Mouse (Mus musculus): ENCODE measurements around the gene Nkapl. TPM values are rescaled to one million over a fixed set of nuclear protein-coding genes. Genes with fewer than 3 reads are reported as not detected.

Gene Nkapl
- polyA plus RNA-seq, 1 experiment from 2014 or later, result 2.8 TPM

- WGBS, result 77% methylated on average over 16 of the region's 16 CpGs
- Histone ChIP-seq H3K4me2 (replicated peaks; ENCODE audit: low read depth, low read length) (no peak overlapping the region), H3K4me1 (ENCODE audit: control insufficient read depth, insufficient read depth, low read length) (peaks cover 3% of the 10 kb centered on the region; the same call in 1 of the 2 replicates), H3K9ac (replicated peaks; ENCODE audit: low read depth, low read length) (no peak overlapping the region), H3K4me3 (ENCODE audit: low read depth, low read length) (no peak overlapping the region), H3K9me3 (ENCODE audit: control insufficient read depth, low read depth, low read length) (no peaks in the 10 kb centered on the region), H3K27me3 (ENCODE audit: control insufficient read depth, insufficient read depth, low read length) (no peaks in the 10 kb centered on the region), H3K36me3 (ENCODE audit: control insufficient read depth, insufficient read depth, low read length) (peaks cover 41% of the 10 kb centered on the region), H3K27ac (ENCODE audit: low read length) (no peak overlapping the region)
- ATAC-seq (ENCODE audit: insufficient number of reproducible peaks, insufficient read depth, low FRiP score, low read depth), result no peak; the same call in 1 of the 2 replicates
Observed at GRCm38 (mm10) chr13:21447856-21448614, 20.3 kb downstream of the Nkapl start.

DNA sequence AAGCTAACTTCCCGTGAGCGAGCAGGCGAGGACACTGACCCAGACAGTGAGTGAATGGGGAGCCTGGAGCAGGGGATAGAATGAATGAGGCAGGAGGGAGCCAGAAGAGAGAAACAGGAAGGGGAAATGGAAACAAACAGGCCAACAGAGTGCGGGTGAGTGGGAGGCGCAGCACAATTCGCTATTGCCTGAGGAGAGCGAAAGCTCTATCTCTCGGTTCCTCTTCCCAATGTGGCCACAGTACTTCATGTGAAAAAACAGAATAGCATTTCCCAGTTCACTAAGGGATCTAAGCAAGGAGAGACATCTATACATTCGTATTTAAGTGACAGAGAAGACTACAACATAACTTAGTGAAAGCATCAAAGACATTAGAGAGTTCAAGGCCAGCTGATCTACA, 21.5 kb downstream of the Nkapl start:
- WGBS, result 89% methylated on average over 9 of the region's 9 CpGs

DNA sequence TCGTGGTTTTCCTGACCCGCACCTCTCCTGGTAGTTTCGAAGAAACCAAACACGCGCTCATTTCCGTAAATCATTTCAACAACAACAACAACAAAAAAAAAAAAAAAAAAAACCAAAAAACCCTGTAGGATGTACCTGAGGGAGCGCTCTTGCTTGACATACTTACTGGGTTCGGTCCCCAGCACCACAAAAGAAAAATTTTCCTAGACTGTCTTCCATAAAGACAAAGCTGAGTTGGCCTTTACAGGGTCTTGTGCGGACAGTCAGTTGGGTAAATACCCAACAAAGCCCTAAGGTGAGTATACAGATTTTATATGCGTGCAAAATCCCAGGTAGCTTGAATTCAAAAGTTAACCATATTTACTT, 27.1 kb downstream of the Nkapl start:
- no peak for ATAC-seq (ENCODE audit: insufficient number of reproducible peaks, insufficient read depth, low FRiP score, low read depth)
- peak overlapping the region; percentile 52; the same call in 1 of the 2 replicates for H3K9ac ChIP-seq (replicated peaks; ENCODE audit: low read depth, low read length)
- peak overlapping the region; percentile 86 for H3K4me2 ChIP-seq (replicated peaks; ENCODE audit: low read depth, low read length)
- H3K4me1 ChIP-seq (ENCODE audit: control insufficient read depth, insufficient read depth, low read length), result 0 out of 2 replicates have a peak, but pooled peaks cover 3% of the 10 kb centered on the region
- H3K27me3 ChIP-seq (ENCODE audit: control insufficient read depth, insufficient read depth, low read length), result no peaks in the 10 kb centered on the region
- H3K27ac ChIP-seq (ENCODE audit: low read length), result peak overlapping the region; percentile 78; the same call in 1 of the 2 replicates
- H3K4me3 ChIP-seq (ENCODE audit: low read depth, low read length), result peak overlapping the region; percentile 51
- H3K36me3 ChIP-seq (ENCODE audit: control insufficient read depth, insufficient read depth, low read length), result peaks cover 27% of the 10 kb centered on the region
- 17% methylated on average over 10 of the region's 10 CpGs for WGBS
- H3K9me3 ChIP-seq (ENCODE audit: control insufficient read depth, low read depth, low read length), result no peaks in the 10 kb centered on the region

More for the DNA sequence above, 21.5 kb downstream of the Nkapl start:
- Histone ChIP-seq H3K27ac (ENCODE audit: low read length) (no peak overlapping the region), H3K4me3 (ENCODE audit: low read depth, low read length) (no peak overlapping the region), H3K27me3 (ENCODE audit: control insufficient read depth, insufficient read depth, low read length) (no peaks in the 10 kb centered on the region), H3K4me1 (ENCODE audit: control insufficient read depth, insufficient read depth, low read length) (no peaks in the 10 kb centered on the region), H3K9ac (replicated peaks; ENCODE audit: low read depth, low read length) (no peak overlapping the region), H3K4me2 (replicated peaks; ENCODE audit: low read depth, low read length) (no peak overlapping the region), H3K9me3 (ENCODE audit: control insufficient read depth, low read depth, low read length) (no peaks in the 10 kb centered on the region), H3K36me3 (ENCODE audit: control insufficient read depth, insufficient read depth, low read length) (peaks cover 41% of the 10 kb centered on the region)
- no peak for ATAC-seq (ENCODE audit: insufficient number of reproducible peaks, insufficient read depth, low FRiP score, low read depth)

DNA sequence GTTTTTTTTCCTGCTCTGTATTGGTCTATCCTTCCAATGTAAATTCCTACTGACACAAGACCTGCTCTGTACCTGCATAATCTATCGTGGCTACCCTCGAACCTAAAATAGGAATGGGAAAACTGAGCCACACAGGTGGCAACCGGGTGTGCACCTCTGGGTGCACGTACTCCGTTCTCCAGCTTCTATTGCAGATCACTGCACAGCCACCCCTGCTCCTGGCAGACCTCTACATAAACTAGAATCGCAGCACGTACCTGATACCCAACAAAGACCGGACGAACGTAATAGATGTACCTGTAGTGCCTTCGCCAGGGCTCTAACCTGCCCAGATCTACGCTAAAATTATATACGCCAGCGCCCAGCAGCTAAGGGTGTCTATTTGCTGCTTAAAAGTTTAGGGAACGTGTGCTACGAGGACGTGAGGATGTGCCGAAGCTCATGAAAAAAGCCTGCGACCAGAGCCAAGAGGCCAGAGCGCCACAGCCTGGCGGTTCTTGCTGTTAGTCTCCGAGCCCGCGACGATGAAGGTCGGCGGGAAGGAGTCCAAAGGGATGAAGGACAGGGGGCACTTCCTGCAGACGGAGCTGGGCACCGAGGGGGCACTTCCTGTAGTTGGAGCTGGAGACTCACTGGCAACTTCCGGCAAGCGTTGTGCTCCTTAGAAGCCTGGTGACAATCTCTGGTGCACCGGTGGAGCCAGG, 27.7 kb downstream of the Nkapl start, which contains the start of gene Pgbd1:
Gene Pgbd1 (minus strand): TSS at position 556 of the 704 bp plus-strand sequence.
- ATAC-seq (ENCODE audit: insufficient number of reproducible peaks, insufficient read depth, low FRiP score, low read depth), result peak; percentile 89
- no peaks in the 10 kb centered on the region for H3K9me3 ChIP-seq (ENCODE audit: control insufficient read depth, low read depth, low read length)

GRCm38 (mm10) chr13:21435476-21435875, 32.8 kb downstream of the Nkapl start:
- no peaks in the 10 kb centered on the region for H3K27me3 ChIP-seq (ENCODE audit: control insufficient read depth, insufficient read depth, low read length)
- H3K4me1 ChIP-seq (ENCODE audit: control insufficient read depth, insufficient read depth, low read length), result 0 out of 2 replicates have a peak, but pooled peaks cover 3% of the 10 kb centered on the region
- H3K4me2 ChIP-seq (replicated peaks; ENCODE audit: low read depth, low read length), result no peak overlapping the region
- H3K4me3 ChIP-seq (ENCODE audit: low read depth, low read length), result no peak overlapping the region
- H3K27ac ChIP-seq (ENCODE audit: low read length), result no peak overlapping the region
- no peak overlapping the region for H3K9ac ChIP-seq (replicated peaks; ENCODE audit: low read depth, low read length)
- no peak for ATAC-seq (ENCODE audit: insufficient number of reproducible peaks, insufficient read depth, low FRiP score, low read depth)
- 89% methylated on average over 4 of the region's 4 CpGs for WGBS
- H3K9me3 ChIP-seq (ENCODE audit: control insufficient read depth, low read depth, low read length), result no peaks in the 10 kb centered on the region
- H3K36me3 ChIP-seq (ENCODE audit: control insufficient read depth, insufficient read depth, low read length), result no peaks in the 10 kb centered on the region

More for the DNA sequence above, 27.7 kb downstream of the Nkapl start, which contains the start of gene Pgbd1:
- peak within 1 kb of the TSS; percentile 52 for H3K9ac ChIP-seq (replicated peaks; ENCODE audit: low read depth, low read length)
- under 1% methylated on average over 32 of the region's 32 CpGs for WGBS
- H3K36me3 ChIP-seq (ENCODE audit: control insufficient read depth, insufficient read depth, low read length), result peaks cover 22% of the 10 kb centered on the region
- peak within 1 kb of the TSS; percentile 78 for H3K27ac ChIP-seq (ENCODE audit: low read length)
- H3K27me3 ChIP-seq (ENCODE audit: control insufficient read depth, insufficient read depth, low read length), result no peaks in the 10 kb centered on the region
- H3K4me1 ChIP-seq (ENCODE audit: control insufficient read depth, insufficient read depth, low read length), result 0 out of 2 replicates have a peak, but pooled peaks cover 3% of the 10 kb centered on the region
- H3K4me3 ChIP-seq (ENCODE audit: low read depth, low read length), result peak within 1 kb of the TSS; percentile 51
- peak within 1 kb of the TSS; percentile 86 for H3K4me2 ChIP-seq (replicated peaks; ENCODE audit: low read depth, low read length)

DNA sequence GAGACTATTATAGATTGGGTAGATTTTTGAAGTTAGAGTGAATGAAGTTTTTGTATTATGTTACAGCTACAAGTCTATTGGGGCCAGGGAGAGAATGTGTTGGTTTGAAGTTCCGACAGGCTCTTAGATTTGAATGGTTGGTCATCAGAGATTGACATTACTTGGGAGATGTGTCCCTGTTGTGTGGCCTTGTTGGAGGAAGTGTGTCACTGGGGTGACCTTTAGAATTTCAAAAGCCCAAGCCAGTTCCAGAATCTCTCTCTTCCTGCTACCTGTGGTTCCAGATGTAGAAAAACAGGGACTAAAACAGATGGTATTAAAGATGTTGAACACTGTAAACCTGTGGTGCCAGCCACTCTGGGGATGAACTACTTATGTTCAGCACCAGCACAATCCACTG, 40.7 kb downstream of the Nkapl start:
- 94% methylated on average over 1 of the region's 1 CpGs for WGBS

GRCm38 (mm10) chr13:21423301-21423700, 45.0 kb downstream of the Nkapl start:
- Histone ChIP-seq H3K36me3 (ENCODE audit: control insufficient read depth, insufficient read depth, low read length) (no peaks in the 10 kb centered on the region), H3K4me2 (replicated peaks; ENCODE audit: low read depth, low read length) (no peak overlapping the region), H3K4me3 (ENCODE audit: low read depth, low read length) (no peak overlapping the region), H3K27me3 (ENCODE audit: control insufficient read depth, insufficient read depth, low read length) (no peaks in the 10 kb centered on the region), H3K4me1 (ENCODE audit: control insufficient read depth, insufficient read depth, low read length) (no peaks in the 10 kb centered on the region), H3K9ac (replicated peaks; ENCODE audit: low read depth, low read length) (no peak overlapping the region), H3K9me3 (ENCODE audit: control insufficient read depth, low read depth, low read length) (no peaks in the 10 kb centered on the region), H3K27ac (ENCODE audit: low read length) (no peak overlapping the region)
- WGBS, result 71% methylated on average over 5 of the region's 5 CpGs
- ATAC-seq (ENCODE audit: insufficient number of reproducible peaks, insufficient read depth, low FRiP score, low read depth), result no peak

More for the DNA sequence above, 40.7 kb downstream of the Nkapl start:
- H3K27ac ChIP-seq (ENCODE audit: low read length), result no peak overlapping the region
- H3K9ac ChIP-seq (replicated peaks; ENCODE audit: low read depth, low read length), result no peak overlapping the region
- H3K27me3 ChIP-seq (ENCODE audit: control insufficient read depth, insufficient read depth, low read length), result no peaks in the 10 kb centered on the region
- no peak for ATAC-seq (ENCODE audit: insufficient number of reproducible peaks, insufficient read depth, low FRiP score, low read depth)
- H3K4me2 ChIP-seq (replicated peaks; ENCODE audit: low read depth, low read length), result no peak overlapping the region
- no peaks in the 10 kb centered on the region for H3K36me3 ChIP-seq (ENCODE audit: control insufficient read depth, insufficient read depth, low read length)
- no peaks in the 10 kb centered on the region for H3K4me1 ChIP-seq (ENCODE audit: control insufficient read depth, insufficient read depth, low read length)
- no peak overlapping the region for H3K4me3 ChIP-seq (ENCODE audit: low read depth, low read length)
- no peaks in the 10 kb centered on the region for H3K9me3 ChIP-seq (ENCODE audit: control insufficient read depth, low read depth, low read length)

GRCm38 (mm10) chr13:21418865-21419264, 49.4 kb downstream of the Nkapl start:
- Histone ChIP-seq H3K4me1 (ENCODE audit: control insufficient read depth, insufficient read depth, low read length) (no peaks in the 10 kb centered on the region), H3K9ac (replicated peaks; ENCODE audit: low read depth, low read length) (no peak overlapping the region), H3K9me3 (ENCODE audit: control insufficient read depth, low read depth, low read length) (no peaks in the 10 kb centered on the region), H3K4me3 (ENCODE audit: low read depth, low read length) (no peak overlapping the region), H3K27ac (ENCODE audit: low read length) (no peak overlapping the region), H3K27me3 (ENCODE audit: control insufficient read depth, insufficient read depth, low read length) (no peaks in the 10 kb centered on the region), H3K4me2 (replicated peaks; ENCODE audit: low read depth, low read length) (no peak overlapping the region), H3K36me3 (ENCODE audit: control insufficient read depth, insufficient read depth, low read length) (no peaks in the 10 kb centered on the region)
- ATAC-seq (ENCODE audit: insufficient number of reproducible peaks, insufficient read depth, low FRiP score, low read depth), result peak; percentile 78
- WGBS, result 60% methylated on average over 6 of the region's 6 CpGs

Data from stomach, embryonic 14.5 days (tissue).